Mouse (Mus musculus) olfactory bulb, adult 2 months (tissue): Measurements from ENCODE around the gene Eddm3b. TPM values are rescaled to one million over a fixed set of nuclear protein-coding genes. Genes with fewer than 3 reads are reported as not detected.

ENCODE experiments used
- H3K27ac ChIP-seq: fragments of 200-500 bp; 2 replicates; pipeline ENCODE4 v1.5.1; 2012; ENCODE audit warnings: low read depth, low read length; ENCODE audit not compliant: insufficient read depth
- H3K4me1 ChIP-seq: fragments of 200-500 bp; 2 replicates; pipeline ENCODE4 v1.6.1; 2012; ENCODE audit warnings: low read length; ENCODE audit not compliant: control insufficient read depth, insufficient read depth
- H3K4me3 ChIP-seq: fragments of 200-500 bp; 2 replicates; pipeline ENCODE4 v1.5.1; 2012; ENCODE audit warnings: mild to moderate bottlenecking, low read depth, low read length, moderate library complexity; ENCODE audit not compliant: insufficient read depth
- CTCF ChIP-seq: fragments of 200-500 bp; IDR thresholded peaks from 2 replicates; pipeline ENCODE4 v1.5.1; 2012; ENCODE audit warnings: low read depth, mild to moderate bottlenecking, low read length, moderate library complexity; ENCODE audit not compliant: insufficient read depth
- POLR2A ChIP-seq: fragments of 200-500 bp; IDR thresholded peaks from 2 replicates; pipeline ENCODE4 v1.6.1; 2012; ENCODE audit warnings: mild to moderate bottlenecking, low read depth, low read length, moderate library complexity; ENCODE audit not compliant: insufficient read depth
- WGBS: fragments of 180-500 bp; shearing (Covaris S2); methylation state at CpG from one replicate; pipeline ENCODE4 v1.1.7; 2018; 5-methylcytosine and 5-hydroxymethylcytosine counted together
- polyA plus RNA-seq: library from polyadenylated mRNA; stranded (reverse); fragments of >200 nt; gene quantifications from 2 replicates; pipeline ENCODE4 v1.2.4, GENCODE M21; 2012; ENCODE audit warnings: low replicate concordance; ENCODE audit not compliant: missing spikeins, insufficient read depth, insufficient read length

Gene Eddm3b
- polyA plus RNA-seq, 1 experiment: not detected

GRCm38 (mm10) chr14:51165435-51165834, 51.2 kb downstream of the Eddm3b start:
- Histone ChIP-seq H3K27ac (no peak overlapping the region), H3K4me1 (no peaks in the 10 kb centered on the region), H3K4me3 (no peak overlapping the region)
- WGBS: 96% methylated on average over 1 of the region's 1 CpGs
- TF ChIP-seq CTCF (no peak), POLR2A (no peak)

GRCm38 (mm10) chr14:51166068-51166467, 51.8 kb downstream of the Eddm3b start:
- TF ChIP-seq POLR2A (no peak), CTCF (no peak)
- Histone ChIP-seq H3K4me3 (no peak overlapping the region), H3K4me1 (no peaks in the 10 kb centered on the region), H3K27ac (no peak overlapping the region)

Other genes starting within 250 kb of the Eddm3b start
- gene Tep1, start 243.9 kb upstream of the Eddm3b start, polyA plus RNA-seq: not detected in 2 replicates
- not detected in 2 replicates for gene Klhl33, start 216.9 kb upstream of the Eddm3b start, polyA plus RNA-seq
- gene Osgep, start 189.5 kb upstream of the Eddm3b start, polyA plus RNA-seq: not detected in 2 replicates
- gene Apex1, start 189.5 kb upstream of the Eddm3b start, polyA plus RNA-seq: not detected in 2 replicates
- gene Pip4p1, start 183.6 kb upstream of the Eddm3b start, polyA plus RNA-seq: not detected in 2 replicates
- gene Pnp, start 183.3 kb upstream of the Eddm3b start, polyA plus RNA-seq: not detected in 2 replicates
- not detected in 2 replicates for gene Gm49342, start 169.9 kb upstream of the Eddm3b start, polyA plus RNA-seq
- gene Pnp2, start 158.4 kb upstream of the Eddm3b start, polyA plus RNA-seq: not detected in 2 replicates
- not detected in 2 replicates for gene Rnase10, start 106.7 kb upstream of the Eddm3b start, polyA plus RNA-seq
- not detected in 2 replicates for gene Rnase9, start 72.6 kb upstream of the Eddm3b start, polyA plus RNA-seq
- gene Rnase11, start 64.3 kb upstream of the Eddm3b start, polyA plus RNA-seq: not detected in 2 replicates
- gene Rnase12, start 56.8 kb upstream of the Eddm3b start, polyA plus RNA-seq: not detected in 2 replicates
- gene Olfr750, start 40.0 kb upstream of the Eddm3b start, polyA plus RNA-seq: not detected in 2 replicates
- gene Rnase4, start 23.3 kb upstream of the Eddm3b start, polyA plus RNA-seq: not detected in 2 replicates
- gene Ang, start 23.3 kb upstream of the Eddm3b start, polyA plus RNA-seq: not detected in 2 replicates
- not detected in 2 replicates for gene Rnase6, start 9.5 kb downstream of the Eddm3b start, polyA plus RNA-seq
- not detected in 2 replicates for gene Rnase1, start 32.4 kb downstream of the Eddm3b start, polyA plus RNA-seq
- not detected in 2 replicates for gene Rnase2b, start 47.8 kb downstream of the Eddm3b start, polyA plus RNA-seq
- gene Ang2, start 84.7 kb downstream of the Eddm3b start, polyA plus RNA-seq: not detected in 2 replicates
- gene Ear14, start 89.0 kb downstream of the Eddm3b start, polyA plus RNA-seq: not detected in 2 replicates
- gene Rnase2a, start 141.7 kb downstream of the Eddm3b start, polyA plus RNA-seq: not detected in 2 replicates
- not detected in 2 replicates for gene Gm7247, start 247.3 kb downstream of the Eddm3b start, polyA plus RNA-seq